Mouse (Mus musculus): ENCODE results near the gene B3gnt3.

The B3gnt3 gene

DNA sequence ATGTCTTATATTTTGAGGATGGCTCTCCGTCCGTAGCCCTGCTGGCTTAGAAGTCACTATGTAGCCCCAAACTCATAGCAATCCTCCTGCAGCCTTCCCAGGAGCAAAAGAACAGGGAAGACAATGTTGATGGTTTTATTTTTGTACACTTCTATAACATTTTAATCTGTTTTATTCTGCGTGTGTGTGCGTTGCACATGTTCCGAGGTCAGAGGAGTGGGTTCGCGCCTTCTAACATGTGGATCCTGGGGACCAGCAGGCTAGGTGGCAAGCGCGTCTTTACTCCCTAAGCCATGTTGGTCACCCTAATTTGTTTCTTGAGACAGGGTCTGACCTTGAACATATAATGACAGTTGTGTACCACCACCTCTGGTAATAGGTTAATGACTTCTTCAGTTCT, 24.8 kb downstream of the B3gnt3 start:
- DNase-seq = no peak

DNA sequence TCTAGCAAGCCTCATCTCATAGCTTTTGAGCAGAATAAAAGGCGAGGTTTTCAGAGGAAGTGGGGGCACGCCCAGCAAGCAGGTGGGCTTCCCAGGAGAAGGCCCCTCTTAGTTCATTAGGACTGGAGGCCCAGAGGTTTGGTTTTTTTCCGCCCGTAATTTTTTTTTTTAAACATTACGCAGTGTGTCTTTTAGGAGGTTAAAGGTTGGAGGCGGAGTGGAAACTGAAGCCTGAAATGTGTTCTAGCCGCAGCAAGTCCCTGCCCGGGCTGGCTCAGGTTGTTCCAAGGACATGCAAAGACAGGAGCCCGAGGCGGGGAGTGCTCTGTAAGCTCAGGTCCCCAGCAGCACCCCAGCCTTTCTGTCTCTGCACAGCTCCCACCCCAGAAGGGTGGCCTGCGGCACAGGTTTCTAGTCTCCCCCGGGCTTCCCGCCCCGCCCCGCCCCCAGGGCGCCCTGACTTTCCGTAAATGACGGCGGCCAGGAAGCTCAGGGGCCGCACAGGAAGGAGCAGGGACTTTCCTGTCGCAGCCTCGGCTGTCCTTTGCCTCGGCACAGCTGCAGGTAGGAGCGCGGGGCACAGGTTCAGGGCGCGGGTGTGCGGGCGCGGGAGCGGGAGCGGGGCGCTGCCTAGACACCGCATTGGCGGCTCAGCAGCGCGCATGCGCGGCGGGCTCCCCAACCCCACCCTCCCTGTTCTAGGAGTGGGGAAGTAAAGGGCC, 25.4 kb downstream of the B3gnt3 start, which contains the start of gene Jak3:
Jak3 (plus strand) TSS at position 277 of the 722 bp plus-strand sequence.
- DNase-seq = peak; percentile 76

DNA sequence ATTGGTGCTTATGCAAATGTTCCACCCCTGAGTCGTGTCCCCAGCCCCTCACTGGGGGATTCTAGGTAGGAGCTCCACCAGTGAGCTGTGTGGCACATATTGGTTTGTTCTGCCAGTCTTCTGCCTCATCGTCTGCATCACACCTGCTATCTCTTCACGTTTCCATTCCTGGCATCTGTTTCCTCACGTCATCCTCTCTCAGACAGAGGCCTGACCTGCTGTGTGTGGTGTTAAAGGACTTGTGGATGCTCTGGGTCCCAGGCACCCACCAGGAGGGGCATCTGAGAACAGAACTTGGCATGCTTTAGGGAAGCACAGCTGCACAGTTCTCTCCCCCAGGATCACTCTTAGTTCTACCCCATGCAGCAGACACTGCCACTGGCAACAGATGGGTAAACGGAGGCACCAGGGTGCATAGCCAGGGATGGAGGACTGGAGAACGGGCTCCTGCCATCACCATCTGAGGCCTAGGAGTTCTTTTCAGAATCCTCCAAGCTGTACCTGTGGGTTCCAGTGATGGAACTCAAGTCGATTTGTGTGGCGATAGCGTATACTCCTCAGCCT, 26.1 kb downstream of the B3gnt3 start:
- DNase-seq = no peak

DNA sequence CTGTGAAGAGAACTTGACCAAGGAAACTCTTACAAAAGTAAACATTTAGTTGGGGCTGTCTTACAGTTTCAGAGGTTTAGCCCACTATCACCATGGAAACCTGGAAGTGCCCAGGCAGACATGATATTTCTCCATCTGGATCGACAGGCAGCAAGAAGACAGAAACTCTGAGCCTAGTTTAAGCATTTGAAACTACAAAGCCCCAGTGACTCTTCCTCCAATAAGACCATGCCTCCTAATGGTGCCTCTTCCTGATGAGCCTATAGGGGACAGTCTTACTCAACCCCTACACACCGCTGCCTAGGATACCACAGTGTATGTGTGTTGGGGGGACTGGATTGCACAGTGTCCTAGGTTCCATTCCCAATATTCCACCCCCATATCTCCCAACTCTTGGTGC, 27.5 kb downstream of the B3gnt3 start:
- no peak for DNase-seq

DNA sequence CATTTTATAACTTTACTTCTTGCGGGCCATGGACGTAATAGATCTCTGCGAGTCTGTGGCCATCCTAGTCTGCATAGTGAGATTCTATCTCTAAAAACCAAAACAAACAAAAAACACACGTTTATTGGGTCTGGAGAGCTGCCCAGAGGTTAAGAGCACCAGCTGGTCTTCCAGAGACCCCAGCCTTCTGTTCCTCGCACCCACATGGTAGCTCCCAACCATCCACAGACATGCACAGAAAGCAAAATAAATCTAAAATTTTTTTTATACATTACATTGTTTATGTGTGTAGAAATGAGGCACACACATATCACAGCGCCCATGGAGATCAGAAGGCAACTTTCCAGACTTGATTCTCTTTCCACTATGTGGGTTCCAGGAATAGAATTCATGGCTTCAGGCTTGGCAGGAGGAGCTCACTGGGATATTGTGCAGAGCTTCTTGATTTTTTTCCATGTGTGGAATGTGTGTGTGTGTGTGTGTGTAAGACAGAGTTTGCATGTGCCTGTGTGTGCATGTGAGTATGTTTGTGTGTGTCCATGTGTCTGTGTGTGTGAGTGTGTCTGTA, 29.3 kb downstream of the B3gnt3 start:
- no peak for DNase-seq

DNA sequence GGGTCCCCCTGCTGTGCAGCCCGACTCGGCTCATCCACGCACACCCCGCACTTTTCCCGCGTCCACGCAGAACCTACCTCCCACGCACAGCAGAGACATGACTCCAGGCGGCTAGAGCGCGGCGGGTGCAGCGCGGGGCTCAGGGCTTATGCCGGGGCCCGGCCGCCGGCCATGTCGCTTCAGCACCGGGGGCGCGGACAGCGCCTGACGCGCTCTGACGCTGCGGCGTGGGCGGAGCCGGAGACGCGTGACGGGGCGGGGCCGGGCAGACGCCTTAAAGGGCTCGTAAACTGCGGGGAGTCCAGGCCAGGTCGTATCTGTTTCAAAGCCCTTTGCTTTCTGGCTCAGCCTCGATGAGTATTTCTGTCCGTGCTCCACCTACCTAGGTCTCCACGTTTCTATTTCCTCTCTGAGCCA, 30.0 kb downstream of the B3gnt3 start, which contains the start of gene Unc13a:
Unc13a (minus strand) TSS at position 209 of the 417 bp plus-strand sequence.
- DNase-seq = peak; percentile 93

DNA sequence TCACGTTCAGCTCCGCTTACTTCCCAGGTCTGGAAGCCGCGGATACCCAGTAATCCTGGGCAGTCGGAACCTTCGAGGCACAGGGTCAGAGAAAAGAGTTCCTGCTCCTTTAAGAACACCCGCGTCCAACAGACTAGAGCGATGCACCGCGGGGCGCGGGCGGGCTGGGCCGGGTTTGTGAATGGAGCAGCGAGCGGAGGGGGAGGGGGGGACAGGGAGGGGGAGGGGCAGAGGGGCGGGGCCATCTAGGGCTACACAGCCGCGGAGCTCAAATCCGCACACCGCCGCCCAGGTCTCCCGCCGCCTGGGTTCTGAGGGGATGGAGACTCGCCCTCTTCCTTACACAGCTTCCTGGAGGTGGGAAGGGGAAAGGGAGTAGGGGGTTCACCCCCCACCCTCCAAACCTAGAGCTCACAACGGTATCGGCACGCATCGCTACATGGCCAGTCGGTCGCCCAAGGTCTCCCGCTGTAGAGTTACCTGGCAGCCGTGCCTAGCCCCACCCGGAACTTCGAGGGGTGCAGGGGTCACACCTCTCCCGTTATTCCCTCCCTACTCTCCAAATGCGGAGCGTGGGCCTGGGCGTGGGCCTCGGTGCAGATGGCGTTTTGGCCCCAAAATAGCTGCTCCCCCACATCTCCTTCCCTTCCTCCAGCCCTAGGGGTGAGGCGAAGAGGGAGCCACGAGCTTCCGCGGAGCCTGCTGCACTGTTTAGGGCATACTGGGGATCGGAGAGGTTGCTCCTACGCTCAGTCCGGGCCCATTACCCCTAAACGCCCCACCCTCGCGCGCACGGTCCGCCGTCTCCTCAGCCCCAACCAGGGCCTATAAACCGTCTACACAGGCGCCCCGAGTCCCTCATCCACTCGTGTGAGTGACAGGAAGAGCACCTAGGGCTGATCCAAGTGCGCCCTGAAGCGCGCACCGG, 30.7 kb downstream of the B3gnt3 start:
- peak; percentile 45 for DNase-seq

DNA sequence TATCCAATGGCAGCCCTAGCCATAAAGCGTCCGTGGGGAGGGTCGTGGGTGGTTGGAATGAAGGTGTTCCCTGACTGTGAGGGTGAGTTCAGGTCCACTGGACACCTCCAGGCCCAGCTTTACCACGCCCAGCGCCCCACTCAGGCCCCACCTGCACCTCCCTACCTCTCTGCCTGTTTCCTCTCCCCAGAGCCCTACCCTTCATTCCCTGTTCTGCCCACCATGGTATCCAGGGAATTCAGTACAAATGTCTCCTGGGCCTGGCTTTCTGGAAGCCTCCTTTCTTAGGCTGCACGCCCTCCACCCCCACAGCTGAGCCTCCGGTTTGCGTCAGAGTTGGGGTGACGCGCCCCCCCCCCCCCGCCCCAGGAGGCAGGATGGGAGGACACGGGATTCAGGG, 31.4 kb downstream of the B3gnt3 start:
- no peak for DNase-seq

DNA sequence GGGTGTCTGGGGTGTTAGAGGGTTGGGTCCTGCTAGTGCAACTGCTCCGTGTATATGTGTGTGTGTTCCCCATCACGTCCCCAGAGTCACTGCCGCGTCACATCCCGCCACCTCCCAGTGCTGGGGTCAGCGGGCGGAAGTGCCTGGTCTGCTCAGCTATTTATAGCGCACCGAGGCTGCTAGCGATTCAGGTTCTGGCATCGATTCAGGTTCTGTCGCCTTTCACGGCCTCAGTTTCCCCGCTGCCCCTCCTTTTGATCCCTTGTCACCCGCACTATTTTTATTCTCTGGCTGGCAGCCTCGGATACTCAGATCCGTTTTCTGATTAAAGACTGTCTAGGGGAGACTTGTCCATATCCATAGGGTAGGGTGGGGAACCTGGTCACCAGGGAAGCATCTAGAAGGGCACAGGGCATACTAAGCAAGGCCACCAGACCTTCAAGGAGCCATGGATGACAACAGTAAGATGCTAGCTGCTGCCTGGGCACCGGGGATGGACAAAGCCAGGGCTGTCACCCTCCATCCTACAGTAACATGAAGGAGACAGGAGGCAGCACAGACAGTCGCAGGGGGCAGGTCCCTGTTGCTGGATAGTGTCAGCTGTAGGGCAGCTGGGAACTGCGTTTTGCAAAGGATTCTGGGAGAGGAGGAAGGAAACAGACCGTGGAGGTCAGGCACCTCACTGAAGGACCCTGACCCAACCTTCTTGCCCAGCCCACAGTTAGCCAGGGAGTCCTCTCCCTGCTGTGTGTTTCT, 33.2 kb downstream of the B3gnt3 start:
- peak; percentile 51 for DNase-seq

DNA sequence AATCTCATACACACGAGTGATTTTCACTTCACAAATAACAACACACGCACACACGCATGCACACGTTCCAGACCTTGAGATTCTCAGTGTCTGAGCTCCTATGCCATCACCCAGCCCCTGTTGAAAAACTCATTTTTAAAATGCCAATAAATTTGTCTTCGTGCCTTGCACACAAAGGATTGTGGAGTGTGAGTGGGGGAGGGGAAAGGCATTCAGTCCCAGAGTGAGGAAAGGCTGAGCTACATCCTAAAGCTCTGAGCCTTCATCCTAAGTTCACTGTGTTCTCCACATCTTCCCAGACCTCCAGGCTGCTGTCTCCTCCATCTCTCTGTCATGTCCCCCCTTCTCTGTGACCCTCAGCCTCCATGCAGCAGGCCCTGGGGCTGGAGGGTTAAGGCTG, 34.3 kb downstream of the B3gnt3 start:
- DNase-seq = no peak

DNA sequence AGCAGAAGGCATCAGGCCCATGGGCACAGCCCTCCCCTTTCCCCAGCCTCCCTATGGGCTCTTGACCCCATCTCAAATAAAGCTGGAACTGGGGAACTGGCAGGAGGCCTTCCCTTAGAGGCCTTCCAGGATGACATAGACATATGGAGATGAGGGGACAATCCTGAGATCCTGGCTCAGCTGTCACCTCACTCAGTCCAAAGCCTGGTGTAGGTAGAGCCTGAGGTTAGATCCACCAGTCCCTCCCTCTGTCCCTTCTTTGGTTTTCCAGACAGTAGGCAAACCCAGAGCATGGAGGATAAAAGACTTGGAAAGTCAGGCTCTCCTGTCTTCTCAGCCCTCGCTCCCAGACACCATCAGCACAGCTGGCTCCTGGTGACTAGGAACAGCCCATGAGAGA, 34.7 kb downstream of the B3gnt3 start:
- DNase-seq = no peak

DNA sequence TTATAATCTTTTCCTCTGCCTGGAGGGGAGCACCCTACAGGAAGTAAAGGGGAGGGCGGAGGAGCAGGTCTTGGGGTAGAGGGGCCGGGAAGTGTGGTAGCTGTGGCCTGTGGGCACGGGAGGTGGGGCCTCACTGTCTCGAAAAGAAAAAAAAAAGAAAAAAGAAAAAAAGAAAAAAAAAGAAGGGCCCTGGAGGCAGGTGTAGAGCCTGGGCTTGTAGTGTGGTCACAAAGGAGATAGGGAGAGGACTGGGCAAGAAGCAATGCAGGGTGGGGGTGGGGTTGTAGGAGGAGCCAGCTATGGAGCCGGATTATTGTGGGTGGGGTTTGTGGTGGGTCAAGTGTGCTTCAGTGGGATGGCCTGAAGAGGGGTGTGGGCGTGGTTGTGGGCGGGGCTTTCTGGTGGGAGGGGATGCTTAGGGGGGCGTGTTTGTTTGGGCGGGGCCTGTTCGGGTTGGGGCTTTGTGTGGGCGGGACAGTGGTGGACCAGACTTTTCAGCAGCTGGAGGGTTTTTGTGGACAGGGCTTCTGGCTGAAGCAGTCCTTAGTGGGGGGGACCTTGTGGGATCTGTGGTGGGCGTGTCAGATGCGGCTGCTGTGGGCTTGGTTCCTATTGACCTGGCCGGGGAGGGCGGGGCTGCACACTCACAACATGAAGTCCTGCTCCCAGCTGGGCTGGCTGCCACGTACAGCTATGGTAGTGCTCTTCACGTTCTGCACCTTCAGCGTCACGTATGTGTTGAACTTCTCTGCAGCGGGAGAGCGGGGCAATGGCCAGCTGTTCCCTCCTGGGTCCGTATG, 36.1 kb downstream of the B3gnt3 start:
- DNase-seq = peak; percentile 62

DNA sequence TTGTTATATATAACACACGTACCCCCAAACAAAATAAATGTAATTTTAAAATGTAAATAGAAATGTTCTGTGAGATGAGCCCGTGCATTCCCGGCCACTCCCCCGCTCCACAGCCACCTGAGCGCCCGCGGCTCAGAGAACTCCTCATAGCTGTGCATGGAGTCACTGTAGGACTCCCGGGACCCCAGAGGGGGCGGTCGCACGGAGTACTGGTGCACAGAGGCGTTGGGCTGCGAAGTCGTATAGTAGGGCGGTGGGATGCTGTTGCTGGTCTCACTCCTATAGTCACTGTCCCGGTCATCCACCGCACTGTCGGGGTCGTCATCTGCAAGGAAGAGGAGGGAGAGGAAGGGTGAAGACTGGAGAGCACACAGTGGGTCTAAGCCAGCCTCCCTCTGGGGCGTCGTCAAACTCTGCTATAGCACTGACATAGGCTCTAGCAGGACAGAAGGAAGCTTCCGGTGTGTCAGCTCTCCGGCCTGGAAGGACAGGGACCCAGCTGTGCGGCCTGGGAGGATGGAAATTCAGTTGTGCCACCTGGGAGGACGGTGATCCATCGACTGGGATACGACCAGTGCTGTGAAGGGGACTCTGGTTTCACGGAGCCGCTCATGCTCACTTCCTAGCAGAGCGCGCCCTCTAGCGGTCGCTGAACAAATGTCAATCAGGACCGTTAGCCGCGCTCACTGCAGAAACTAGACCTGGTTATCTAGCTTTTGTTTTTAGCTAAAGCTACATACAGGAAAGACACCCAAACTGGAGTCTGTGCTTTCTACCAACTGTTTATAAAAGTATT, 41.1 kb downstream of the B3gnt3 start:
- peak; percentile 85 for DNase-seq

DNA sequence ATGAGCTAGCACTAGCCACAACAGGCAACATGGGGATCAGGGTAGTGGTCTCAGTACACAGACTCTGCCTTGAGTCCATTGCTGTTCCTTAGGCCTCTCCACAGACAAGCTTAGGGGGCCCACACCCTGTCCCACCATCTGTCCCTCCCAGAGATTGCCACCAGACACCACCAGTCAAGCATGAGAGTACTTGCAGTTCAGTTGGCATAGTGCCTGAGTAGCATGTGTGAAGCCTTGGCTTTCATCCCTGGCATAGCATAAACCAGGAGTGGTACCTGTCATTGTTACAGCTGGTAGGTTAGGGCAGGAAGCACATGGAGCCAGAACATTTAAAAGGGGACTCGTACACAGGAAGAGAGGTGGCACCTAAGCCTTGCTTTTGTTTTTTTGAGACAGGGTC, 41.8 kb downstream of the B3gnt3 start:
- DNase-seq = no peak

DNA sequence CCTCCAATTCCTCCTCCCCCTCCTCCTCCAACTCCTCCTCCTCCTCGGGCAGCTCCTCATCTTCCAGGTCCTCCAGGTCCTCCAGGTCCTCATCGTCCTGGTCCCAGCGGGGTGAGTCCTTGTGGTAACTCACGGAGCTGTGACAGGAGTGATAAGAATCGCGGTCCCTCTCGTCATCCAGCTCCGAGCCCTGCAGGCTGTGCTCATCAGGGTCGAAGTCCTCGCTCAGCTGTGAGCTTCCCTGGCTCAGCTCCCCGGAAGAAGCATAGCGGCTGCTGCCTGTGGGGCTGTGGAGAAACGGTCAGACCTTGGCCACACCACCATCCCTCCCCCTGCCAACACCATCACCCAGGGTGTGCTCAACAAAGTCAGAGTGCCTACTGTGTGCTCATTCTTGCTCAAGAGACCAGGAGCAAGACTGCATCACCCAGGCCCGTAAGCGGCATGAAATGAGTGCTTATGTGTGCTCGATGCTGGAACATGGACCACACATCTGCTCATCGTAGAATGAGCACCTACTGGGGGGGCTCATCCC, 43.0 kb downstream of the B3gnt3 start:
- DNase-seq = no peak

DNA sequence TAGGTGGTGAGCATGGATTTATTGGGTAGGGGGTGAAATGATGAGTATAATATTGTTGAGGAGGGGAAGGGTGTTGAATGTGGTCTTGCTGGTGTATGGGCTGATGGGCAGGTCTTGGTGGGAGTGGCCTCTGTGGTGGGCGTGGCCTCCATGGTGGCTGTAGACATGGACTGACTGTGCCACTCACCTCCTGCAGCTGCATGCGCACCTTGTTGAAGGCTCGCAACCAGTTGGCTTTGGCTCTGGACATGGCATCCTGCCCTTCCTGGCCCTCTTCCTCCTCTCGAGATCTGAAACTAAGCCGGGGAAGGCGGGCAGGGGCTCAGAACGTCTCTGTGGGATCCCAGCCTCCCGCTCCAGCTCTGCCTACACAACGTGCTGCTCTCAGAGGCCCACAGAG, 43.8 kb downstream of the B3gnt3 start:
- no peak for DNase-seq

DNA sequence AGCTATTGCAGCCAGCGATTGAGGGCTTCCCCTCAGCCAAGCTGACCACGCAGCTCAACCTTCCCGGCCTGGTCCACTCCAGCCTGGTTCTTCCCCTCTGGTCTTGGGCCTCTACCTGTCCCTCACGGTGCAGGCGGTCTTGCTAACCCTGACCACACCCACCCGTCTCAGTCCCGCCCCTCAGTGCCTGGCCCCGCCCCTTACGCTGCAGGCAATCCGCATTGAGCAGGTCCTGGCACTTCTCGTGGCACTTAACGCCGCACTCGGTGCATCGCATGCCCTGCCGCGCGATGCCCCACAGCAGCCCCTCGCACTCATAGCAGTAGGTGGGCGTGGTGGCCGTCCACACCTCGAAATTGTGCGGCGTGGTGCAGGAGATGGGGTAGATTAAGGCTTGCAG, 47.0 kb downstream of the B3gnt3 start:
- DNase-seq = peak; percentile 43

DNA sequence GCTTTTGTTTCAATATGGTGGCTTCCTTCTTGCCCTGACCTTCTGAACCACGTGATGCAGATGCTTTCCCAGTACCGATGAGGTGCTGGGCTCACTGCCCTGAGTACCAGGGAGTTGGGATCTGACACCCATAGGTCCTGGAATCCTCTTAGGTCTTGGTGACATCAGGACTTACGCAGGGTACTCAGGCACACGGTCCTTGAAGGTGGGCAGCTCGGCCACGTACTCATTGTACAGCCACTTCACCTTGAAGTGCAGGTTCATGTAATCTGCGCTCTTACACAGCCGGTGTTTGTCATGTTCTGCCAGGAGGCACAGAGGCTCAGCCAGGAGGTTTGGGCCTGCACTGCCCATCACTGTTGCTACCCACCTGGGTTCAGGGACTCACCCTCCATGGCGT, 56.1 kb downstream of the B3gnt3 start:
- DNase-seq = no peak
